Mouse (Mus musculus): ENCODE measurements around the gene Gm10490. TPM values are rescaled to one million over a fixed set of nuclear protein-coding genes. Genes with fewer than 3 reads are reported as not detected.

Gm10490 gene
- polyA plus RNA-seq, 1 experiment from 2014 or later: not detected

- Histone ChIP-seq H3K9me3 (no peaks in the 10 kb centered on the region; the same call in 1 of the 2 replicates), H3K4me3 (no peak overlapping the region), H3K36me3 (replicated peaks) (peaks cover 88% of the 10 kb centered on the region), H3K27ac (no peak overlapping the region), H3K4me1 (no peaks in the 10 kb centered on the region), H3K27me3 (ENCODE audit: poor library complexity, severe bottlenecking) (no peaks in the 10 kb centered on the region)
- DNase-seq (ENCODE audit: extremely low spot score, low spot score): no peak
- WGBS: 94% methylated on average over 6 of the region's 6 CpGs
Observed at GRCm38 (mm10) chrX:7937667-7938066, 28.3 kb downstream of the Gm10490 start.

GRCm38 (mm10) chrX:7945618-7946017 is 36.3 kb downstream of the Gm10490 start:
- Histone ChIP-seq H3K4me3 (no peak overlapping the region), H3K9me3 (peaks cover 5% of the 10 kb centered on the region; the same call in 1 of the 2 replicates), H3K27me3 (ENCODE audit: poor library complexity, severe bottlenecking) (no peaks in the 10 kb centered on the region), H3K27ac (no peak overlapping the region), H3K4me1 (peaks cover 8% of the 10 kb centered on the region), H3K36me3 (replicated peaks) (peaks cover 38% of the 10 kb centered on the region)
- 71% methylated on average over 8 of the region's 8 CpGs for WGBS
- no peak for DNase-seq (ENCODE audit: extremely low spot score, low spot score)

- WGBS: 19% methylated on average over 37 of the region's 37 CpGs
- Histone ChIP-seq H3K36me3 (replicated peaks) (peaks cover 24% of the 10 kb centered on the region), H3K4me3 (peak within 1 kb of the TSS; percentile 58), H3K27me3 (ENCODE audit: poor library complexity, severe bottlenecking) (no peaks in the 10 kb centered on the region), H3K27ac (peak within 1 kb of the TSS; percentile 85), H3K4me1 (peaks cover 17% of the 10 kb centered on the region), H3K9me3 (peaks cover 5% of the 10 kb centered on the region; the same call in 1 of the 2 replicates)
- DNase-seq (ENCODE audit: extremely low spot score, low spot score): no peak
Observed at GRCm38 (mm10) chrX:7947108-7947899, 38.0 kb downstream of the Gm10490 start, which contains the start of gene Hdac6. Gene Hdac6 (minus strand): TSS chrX:7947889.

GRCm38 (mm10) chrX:7947900-7948492 is 38.7 kb downstream of the Gm10490 start:
- Histone ChIP-seq H3K27me3 (ENCODE audit: poor library complexity, severe bottlenecking) (no peaks in the 10 kb centered on the region), H3K27ac (peak overlapping the region; percentile 85), H3K36me3 (replicated peaks) (peaks cover 24% of the 10 kb centered on the region), H3K4me1 (peaks cover 17% of the 10 kb centered on the region), H3K4me3 (peak overlapping the region; percentile 58), H3K9me3 (peaks cover 5% of the 10 kb centered on the region; the same call in 1 of the 2 replicates)
- 15% methylated on average over 38 of the region's 38 CpGs for WGBS
- peak; percentile 92 for DNase-seq (ENCODE audit: extremely low spot score, low spot score)

DNA sequence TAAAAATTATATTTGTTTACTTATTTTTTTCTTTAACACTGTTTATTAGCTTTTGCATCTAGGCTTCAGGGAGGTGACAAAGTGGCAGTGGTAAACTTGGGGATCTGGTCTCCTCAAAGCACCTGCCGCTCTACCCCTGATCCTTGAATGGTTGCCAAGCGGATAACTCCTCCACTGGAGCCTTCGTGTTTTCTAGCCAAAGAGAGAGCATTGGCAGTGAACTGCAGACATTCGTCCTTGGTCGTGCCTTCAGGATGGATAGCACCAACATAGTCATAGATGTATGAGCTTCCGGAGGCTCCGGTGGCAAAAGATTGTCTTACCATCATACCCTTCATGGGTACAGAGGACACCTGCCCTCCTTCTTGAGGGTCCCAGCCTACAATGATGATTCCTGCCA is 40.7 kb downstream of the Gm10490 start:
- DNase-seq (ENCODE audit: extremely low spot score, low spot score): no peak
- Histone ChIP-seq H3K27me3 (ENCODE audit: poor library complexity, severe bottlenecking) (no peaks in the 10 kb centered on the region), H3K27ac (no peak overlapping the region), H3K4me1 (peaks cover 17% of the 10 kb centered on the region), H3K4me3 (no peak overlapping the region), H3K9me3 (peaks cover 5% of the 10 kb centered on the region; the same call in 1 of the 2 replicates), H3K36me3 (replicated peaks) (0 out of 2 replicates have a peak, but pooled peaks cover 6% of the 10 kb centered on the region)
- 95% methylated on average over 7 of the region's 7 CpGs for WGBS

DNA sequence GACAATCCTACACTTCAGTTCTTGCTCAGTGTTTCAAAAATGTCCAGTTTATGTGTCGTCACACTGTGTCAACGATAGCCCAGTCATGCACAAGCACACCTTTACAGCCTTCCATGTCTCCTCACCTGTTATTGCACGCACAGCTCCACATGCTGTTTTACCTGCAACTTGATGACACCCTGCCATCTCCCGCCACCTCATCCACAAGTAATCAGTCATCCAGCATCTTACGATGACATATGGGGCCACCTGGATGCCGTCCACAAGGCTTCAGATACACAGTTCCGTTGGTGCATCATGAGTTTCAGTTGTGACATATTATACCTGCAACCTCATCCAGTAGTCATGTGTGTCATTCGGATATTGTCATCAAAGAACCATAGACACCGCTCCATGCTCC is 49.5 kb downstream of the Gm10490 start:
- no peaks in the 10 kb centered on the region for H3K36me3 ChIP-seq (replicated peaks)
- no peak for DNase-seq (ENCODE audit: extremely low spot score, low spot score)
- no peak overlapping the region for H3K4me3 ChIP-seq
- no peaks in the 10 kb centered on the region for H3K27me3 ChIP-seq (ENCODE audit: poor library complexity, severe bottlenecking)
- H3K27ac ChIP-seq: no peak overlapping the region
- 92% methylated on average over 9 of the region's 9 CpGs for WGBS
- 0 out of 2 replicates have a peak, but pooled peaks cover 3% of the 10 kb centered on the region for H3K9me3 ChIP-seq
- H3K4me1 ChIP-seq: no peaks in the 10 kb centered on the region

Other genes with a start within 250 kb of the Gm10490 start
- gene Plp2, start 238.2 kb upstream of the Gm10490 start, polyA plus RNA-seq (2016; fragmentation: Nextera tagmentation; extraction: Ambion mirVana): 49.7 and 50.4 TPM in 2 replicates
- gene Magix, start 228.3 kb upstream of the Gm10490 start, polyA plus RNA-seq (2016; fragmentation: Nextera tagmentation; extraction: Ambion mirVana): 0.10 TPM in 1 of 2 replicates, not detected in the other
- gene Gpkow, start 212.4 kb upstream of the Gm10490 start, polyA plus RNA-seq (2016; fragmentation: Nextera tagmentation; extraction: Ambion mirVana): 44.4 and 46.1 TPM in 2 replicates
- gene Wdr45, start 195.2 kb upstream of the Gm10490 start, polyA plus RNA-seq (2016; fragmentation: Nextera tagmentation; extraction: Ambion mirVana): 16.3 and 20.0 TPM in 2 replicates
- 0.47 TPM in 1 of 2 replicates, not detected in the other for gene Gm45208, start 187.3 kb upstream of the Gm10490 start, polyA plus RNA-seq (2016; fragmentation: Nextera tagmentation; extraction: Ambion mirVana)
- 76.5 and 78.4 TPM in 2 replicates for gene Praf2, start 181.1 kb upstream of the Gm10490 start, polyA plus RNA-seq (2016; fragmentation: Nextera tagmentation; extraction: Ambion mirVana)
- gene Ccdc120, start 158.6 kb upstream of the Gm10490 start, polyA plus RNA-seq (2016; fragmentation: Nextera tagmentation; extraction: Ambion mirVana): 14.5 and 19.3 TPM in 2 replicates
- 25.3 and 29.3 TPM in 2 replicates for gene Tfe3, start 147.0 kb upstream of the Gm10490 start, polyA plus RNA-seq (2016; fragmentation: Nextera tagmentation; extraction: Ambion mirVana)
- 45.6 TPM in 2 replicates for gene Gripap1, start 119.8 kb upstream of the Gm10490 start, polyA plus RNA-seq (2016; fragmentation: Nextera tagmentation; extraction: Ambion mirVana)
- 0.87 and 1.0 TPM in 2 replicates for gene Kcnd1, start 87.3 kb upstream of the Gm10490 start, polyA plus RNA-seq (2016; fragmentation: Nextera tagmentation; extraction: Ambion mirVana)
- 40.3 and 40.8 TPM in 2 replicates for gene Otud5, start 68.2 kb upstream of the Gm10490 start, polyA plus RNA-seq (2016; fragmentation: Nextera tagmentation; extraction: Ambion mirVana)
- gene Pim2, start 31.3 kb upstream of the Gm10490 start, polyA plus RNA-seq (2016; fragmentation: Nextera tagmentation; extraction: Ambion mirVana): 10.4 and 14.0 TPM in 2 replicates
- 25.0 and 27.3 TPM in 2 replicates for gene Slc35a2, start 25.5 kb upstream of the Gm10490 start, polyA plus RNA-seq (2016; fragmentation: Nextera tagmentation; extraction: Ambion mirVana)
- gene Pqbp1, start 10.3 kb upstream of the Gm10490 start, polyA plus RNA-seq (2016; fragmentation: Nextera tagmentation; extraction: Ambion mirVana): 128 and 129 TPM in 2 replicates
- 182 and 186 TPM in 2 replicates for gene Timm17b, start 10.2 kb upstream of the Gm10490 start, polyA plus RNA-seq (2016; fragmentation: Nextera tagmentation; extraction: Ambion mirVana)
- gene Gm10491, start 1.7 kb upstream of the Gm10490 start, polyA plus RNA-seq (2016; fragmentation: Nextera tagmentation; extraction: Ambion mirVana): not detected in 2 replicates
- 8.7 and 8.9 TPM in 2 replicates for gene Pcsk1n, start 10.3 kb downstream of the Gm10490 start, polyA plus RNA-seq (2016; fragmentation: Nextera tagmentation; extraction: Ambion mirVana)
- 0.22 and 0.43 TPM in 2 replicates for gene Eras, start 19.1 kb downstream of the Gm10490 start, polyA plus RNA-seq (2016; fragmentation: Nextera tagmentation; extraction: Ambion mirVana)
- gene Hdac6, start 38.3 kb downstream of the Gm10490 start, polyA plus RNA-seq (2016; fragmentation: Nextera tagmentation; extraction: Ambion mirVana): 75.6 and 76.7 TPM in 2 replicates
- gene Gata1, start 68.5 kb downstream of the Gm10490 start, polyA plus RNA-seq (2016; fragmentation: Nextera tagmentation; extraction: Ambion mirVana): 6.6 and 8.0 TPM in 2 replicates
- gene Glod5, start 109.0 kb downstream of the Gm10490 start, polyA plus RNA-seq (2016; fragmentation: Nextera tagmentation; extraction: Ambion mirVana): not detected in 2 replicates
- 106 and 109 TPM in 2 replicates for gene Suv39h1, start 165.2 kb downstream of the Gm10490 start, polyA plus RNA-seq (2016; fragmentation: Nextera tagmentation; extraction: Ambion mirVana)
- gene Was, start 181.0 kb downstream of the Gm10490 start, polyA plus RNA-seq (2016; fragmentation: Nextera tagmentation; extraction: Ambion mirVana): 0.14 and 0.17 TPM in 2 replicates
- 23.7 and 24.4 TPM in 2 replicates for gene Wdr13, start 223.3 kb downstream of the Gm10490 start, polyA plus RNA-seq (2016; fragmentation: Nextera tagmentation; extraction: Ambion mirVana)
- gene Rbm3, start 236.3 kb downstream of the Gm10490 start, polyA plus RNA-seq (2016; fragmentation: Nextera tagmentation; extraction: Ambion mirVana): 465 and 505 TPM in 2 replicates